Mouse (Mus musculus): ENCODE results near the gene Htra2.

The Htra2 gene

GRCm38 (mm10) chr6:83003082-83003481, 52.0 kb downstream of the Htra2 start:
- no peak for DNase-seq

Data from kidney, postnatal 10 days (tissue).